Comparison of ENCODE assay signal across 17 mouse cellular contexts in genomic region chr7:119880345-119880744, GRCm38 (mm10). TPM values are rescaled to one million over a fixed set of nuclear protein-coding genes. Genes with fewer than 3 reads are reported as not detected.
DNase-seq lines count a peak whose midpoint lies in the region; ATAC-seq and TF ChIP-seq lines count a peak whose summit lies in the region.
"Had no signal": no experiment of that assay in that cellular context is flagged by ENCODE, and none has a peak within 500 bp of the region (broad histone marks: within the 10 kb centered on the region; RNA-seq: fewer than 3 reads in every experiment).

No protein-coding gene starts in this region.

- no peaks in the 10 kb centered on the region for H3K27me3 ChIP-seq in liver, postnatal 0 days (ENCODE audit: insufficient read depth, low read length)
- no peaks in the 10 kb centered on the region for H3K27me3 ChIP-seq in liver, embryonic 12.5 days (replicated peaks)
- no peaks in the 10 kb centered on the region; the same call in 1 of the 2 replicates for H3K27me3 ChIP-seq in small intestine, adult 2 months (ENCODE audit: control insufficient read depth, insufficient read depth, low read length)
- H3K27me3 ChIP-seq: embryonic facial prominence, embryonic 13.5 days; limb, embryonic 13.5 days; neural tube, embryonic 15.5 days had no signal

- H3K36me3 ChIP-seq in liver, postnatal 0 days (replicated peaks; ENCODE audit: insufficient read depth, low read length), result no peaks in the 10 kb centered on the region
- no peaks in the 10 kb centered on the region for H3K36me3 ChIP-seq in liver, embryonic 12.5 days
- H3K36me3 ChIP-seq in small intestine, adult 2 months (ENCODE audit: control insufficient read depth, insufficient read depth, low read length), result peaks cover 2% of the 10 kb centered on the region; the same call in 1 of the 2 replicates

- TF ChIP-seq CTCF in gastrocnemius, adult 2 months (IDR thresholded peaks at IDR 0.05), result no peak
- TF ChIP-seq CTCF in liver, postnatal 0 days (IDR thresholded peaks at IDR 0.05; ENCODE audit: low read depth), result no peak
- no peak for TF ChIP-seq CTCF in small intestine, adult 2 months (IDR thresholded peaks at IDR 0.05; ENCODE audit: extremely low read depth, insufficient read length, insufficient replicate concordance, low read depth, low read length)

- no peak for TF ChIP-seq EP300 in liver, postnatal 0 days (IDR thresholded peaks at IDR 0.05; ENCODE audit: low read depth)

- H3K4me1 ChIP-seq in liver, postnatal 0 days (ENCODE audit: insufficient read depth), result peaks cover 16% of the 10 kb centered on the region
- no peaks in the 10 kb centered on the region for H3K4me1 ChIP-seq in liver, embryonic 12.5 days
- H3K4me1 ChIP-seq in small intestine, adult 2 months (ENCODE audit: control insufficient read depth, insufficient read depth, insufficient read length, low read length), result peaks cover 8% of the 10 kb centered on the region; the same call in 1 of the 2 replicates
- H3K4me1 ChIP-seq: embryonic facial prominence, embryonic 13.5 days; limb, embryonic 13.5 days; neural tube, embryonic 15.5 days had no signal

- H3K9ac ChIP-seq in liver, postnatal 0 days (replicated peaks), result no peak overlapping the region
- no peak overlapping the region for H3K9ac ChIP-seq in liver, embryonic 12.5 days
- H3K9ac ChIP-seq: embryonic facial prominence, embryonic 13.5 days; limb, embryonic 13.5 days; neural tube, embryonic 15.5 days had no signal

- peak overlapping the region; percentile 73 for H3K27ac ChIP-seq in gastrocnemius, adult 2 months
- H3K27ac ChIP-seq in liver, postnatal 0 days (ENCODE audit: low read depth), result 0 out of 2 replicates have a peak overlapping the region, but pooled peaks have one; percentile 2
- no peak overlapping the region for H3K27ac ChIP-seq in liver, embryonic 12.5 days
- H3K27ac ChIP-seq in small intestine, adult 2 months (ENCODE audit: insufficient read depth, low read depth, low read length), result peak overlapping the region; percentile 60; the same call in 1 of the 2 replicates
- H3K27ac ChIP-seq: embryonic facial prominence, embryonic 13.5 days; limb, embryonic 13.5 days; neural tube, embryonic 15.5 days had no signal

- TF ChIP-seq POLR2A in small intestine, adult 2 months (IDR thresholded peaks at IDR 0.05; ENCODE audit: low read depth, low read length), result no peak

- peak; percentile 49 for DNase-seq in gastrocnemius, adult 2 months
- no peak for DNase-seq in gastrocnemius, postnatal 25 days
- no peak for DNase-seq in liver, postnatal 0 days
- DNase-seq in kidney, postnatal 36 days, result peak; percentile 48 to 79
- no peak for DNase-seq in left cerebral cortex, postnatal 10 days (ENCODE audit: extremely low spot score in 1 of 2, low spot score in 2 of 2)
- no peak for DNase-seq in left cerebral cortex, adult 11 months (ENCODE audit: low spot score)
- DNase-seq: B cell, adult 2 months; cerebellum, postnatal 10 days; heart, postnatal 14 days; right cerebral cortex, adult 18-20 months had no signal

- WGBS in liver, postnatal 0 days (ENCODE audit: insufficient replicate concordance), result 59% methylated on average over 5 of the region's 5 CpGs
- WGBS in liver, embryonic 12.5 days (ENCODE audit: insufficient replicate concordance), result 67% methylated on average over 5 of the region's 5 CpGs
- WGBS in small intestine, adult 2 months, result 35% methylated on average over 5 of the region's 5 CpGs

- H3K4me3 ChIP-seq in gastrocnemius, adult 2 months, result no peak overlapping the region
- H3K4me3 ChIP-seq in liver, postnatal 0 days (ENCODE audit: low read depth, low read length), result no peak overlapping the region
- no peak overlapping the region for H3K4me3 ChIP-seq in liver, embryonic 12.5 days
- H3K4me3 ChIP-seq in small intestine, adult 2 months (ENCODE audit: low read depth, low read length), result no peak overlapping the region
- H3K4me3 ChIP-seq: embryonic facial prominence, embryonic 13.5 days; limb, embryonic 13.5 days; neural tube, embryonic 15.5 days had no signal

- intact Hi-C loops in gastrocnemius, adult 2 months (cut with DNase I), result no loop called here
- intact Hi-C loops in left cerebral cortex, postnatal 10 days (cut with DNase I), result no loop called here

- no peaks in the 10 kb centered on the region for H3K9me3 ChIP-seq in liver, postnatal 0 days (ENCODE audit: low read length)
- no peaks in the 10 kb centered on the region for H3K9me3 ChIP-seq in liver, embryonic 12.5 days (replicated peaks)
- H3K9me3 ChIP-seq: embryonic facial prominence, embryonic 13.5 days; G1E; limb, embryonic 13.5 days; neural tube, embryonic 15.5 days had no signal

- H3K4me2 ChIP-seq in liver, postnatal 0 days (ENCODE audit: low read depth, low read length), result no peak overlapping the region
- no peak overlapping the region for H3K4me2 ChIP-seq in liver, embryonic 12.5 days
- H3K4me2 ChIP-seq: embryonic facial prominence, embryonic 13.5 days; limb, embryonic 13.5 days; neural tube, embryonic 15.5 days had no signal

- ATAC-seq in liver, postnatal 0 days, result peak; percentile 33; the same call in 1 of the 2 replicates
- no peak for ATAC-seq in liver, embryonic 12.5 days
- ATAC-seq: forebrain, embryonic 16.5 days had no signal

RNA-seq across cellular contexts. Expression of gene Lyrm1, which starts 15.3 kb away (rescaled TPM):
- 10 to 100 TPM; 11.8 to 12.8 TPM for total RNA-seq in gastrocnemius, adult 2 months (2021)
- 1 to 10 TPM; 8.5 to 8.9 TPM for total RNA-seq in gastrocnemius, postnatal 25 days (2021)
- 4.5 TPM in 2 replicates for polyA plus RNA-seq in liver, postnatal 0 days (2015; fragmentation: Nextera tagmentation; extraction: Ambion mirVana)
- polyA plus RNA-seq in liver, embryonic 12.5 days (2016; fragmentation: Nextera tagmentation; extraction: Ambion mirVana), result 4.3 and 4.6 TPM in 2 replicates
- 0.14 and 0.65 TPM in 2 replicates for polyA plus RNA-seq in small intestine, adult 2 months (2012; rRNA removed)
- 10 to 100 TPM in 1 of 2 experiments, 1 to 10 TPM in 1; 9.0 to 10.6 TPM for total RNA-seq in left cerebral cortex, postnatal 10 days (2021)

RNA-seq across cellular contexts. Expression of gene Dcun1d3, which starts 15.8 kb away (rescaled TPM):
- total RNA-seq in gastrocnemius, adult 2 months (2021), result 10 to 100 TPM; 16.8 to 25.3 TPM
- total RNA-seq in gastrocnemius, postnatal 25 days (2021), result 10 to 100 TPM; 17.6 to 18.8 TPM
- polyA plus RNA-seq in liver, postnatal 0 days (2015; fragmentation: Nextera tagmentation; extraction: Ambion mirVana), result 3.4 and 3.8 TPM in 2 replicates
- polyA plus RNA-seq in liver, embryonic 12.5 days (2016; fragmentation: Nextera tagmentation; extraction: Ambion mirVana), result 3.1 and 3.5 TPM in 2 replicates
- 2.8 and 3.0 TPM in 2 replicates for polyA plus RNA-seq in small intestine, adult 2 months (2012; rRNA removed)
- 10 to 100 TPM; 19.5 to 26.5 TPM for total RNA-seq in left cerebral cortex, postnatal 10 days (2021)

Comparison
In these comparisons a context has a peak if more than half of its experiments do, and no peak if none do; other contexts are left out.
1. DNase-seq: peak in gastrocnemius, adult 2 months (single experiment) and kidney, postnatal 36 days (2 of 2); none in gastrocnemius, postnatal 25 days (single experiment), liver, postnatal 0 days (single experiment), left cerebral cortex, postnatal 10 days (0 of 2) and left cerebral cortex, adult 11 months (single experiment).